Mouse (Mus musculus) heart, postnatal 0 days (tissue): Measurements from ENCODE around the gene Nrg3. TPM values are rescaled to one million over a fixed set of nuclear protein-coding genes. Genes with fewer than 3 reads are reported as not detected.
"Not testable (repeated sequence)": the region's sequence is repeated elsewhere in the genome, so short reads cannot be mapped to it uniquely, and the experiment has no call there.

Source experiments
- ATAC-seq: fragments of 200-750 bp; cut with Nextera tagmentation; 2 replicates; pipeline ENCODE4 v1.8.0; 2017; ENCODE audit warnings: low read depth, moderate number of reproducible peaks, moderate library complexity; ENCODE audit not compliant: insufficient read depth
- DNase-seq: peaks from one replicate; pipeline ENCODE4 v3.0.0-alpha.2; 2016; ENCODE audit warnings: low spot score
- H3K27ac ChIP-seq: fragments of 300-500 bp; sonication (generic); 2 replicates; pipeline ENCODE4 v1.5.1; 2014; ENCODE audit warnings: low read depth, mild to moderate bottlenecking
- H3K27me3 ChIP-seq: fragments of 300-500 bp; sonication (generic); 2 replicates; pipeline ENCODE4 v1.6.1; 2014; ENCODE audit warnings: low read length, mixed read lengths; ENCODE audit not compliant: control insufficient read depth, insufficient read depth
- H3K36me3 ChIP-seq: fragments of 300-500 bp; sonication (generic); replicated peaks from 2 replicates; pipeline ENCODE4 v1.6.1; 2014; ENCODE audit warnings: low read length, mixed read lengths; ENCODE audit not compliant: control insufficient read depth, insufficient read depth
- H3K4me1 ChIP-seq: fragments of 300-500 bp; sonication (generic); 2 replicates; pipeline ENCODE4 v1.6.1; 2014; ENCODE audit warnings: antibody characterized with exemption; ENCODE audit not compliant: control insufficient read depth, insufficient read depth
- H3K4me2 ChIP-seq: fragments of 300-500 bp; sonication (generic); 2 replicates; pipeline ENCODE4 v1.6.1; 2014; ENCODE audit warnings: low read depth, mild to moderate bottlenecking, low read length, moderate library complexity
- H3K4me3 ChIP-seq: fragments of 300-500 bp; sonication (generic); 2 replicates; pipeline ENCODE4 v1.5.1; 2014; ENCODE audit warnings: low read depth, low read length
- H3K9ac ChIP-seq: fragments of 300-500 bp; sonication (generic); replicated peaks from 2 replicates; pipeline ENCODE4 v1.6.1; 2014; ENCODE audit warnings: low read depth, low read length, mixed read lengths
- H3K9me3 ChIP-seq: fragments of 300-500 bp; sonication (generic); replicated peaks from 2 replicates; pipeline ENCODE4 v1.6.1; 2016; ENCODE audit warnings: low read length; ENCODE audit not compliant: control insufficient read depth
- CTCF ChIP-seq: IDR thresholded peaks from 2 replicates; pipeline ENCODE4 v1.5.1; 2016; ENCODE audit warnings: antibody characterized with exemption, control low read depth, low read depth
- EP300 ChIP-seq: IDR thresholded peaks from 2 replicates; pipeline ENCODE4 v1.6.1; 2016; ENCODE audit warnings: antibody characterized with exemption, low read depth
- WGBS: fragments of 180-500 bp; shearing (Covaris S2); extraction: QIAGEN DNeasy Blood & Tissue Kit; methylation state at CpG from one replicate; pipeline ENCODE4 v1.1.7; 2014; 5-methylcytosine and 5-hydroxymethylcytosine counted together
- microRNA-seq: library from miRNA; unstranded; fragments of <30 nt; microRNA quantifications from one replicate; pipeline ENCODE4, GENCODE M21; 2016
- polyA plus RNA-seq: library from polyadenylated mRNA; unstranded; fragments of >200 nt; fragmentation: Nextera tagmentation; extraction: Ambion mirVana; gene quantifications from 2 replicates; pipeline ENCODE4 v1.2.1, GENCODE M21; 2015
- total RNA-seq: library from RNA; depleted of rRNA; stranded (reverse); fragments of >200 nt; gene quantifications from 2 replicates; pipeline ENCODE4 v1.2.3, GENCODE M21; 2014; ENCODE audit warnings: low replicate concordance

Nrg3 gene
- total and polyA plus RNA-seq, 2 experiments from 2014 or later: not detected

DNA sequence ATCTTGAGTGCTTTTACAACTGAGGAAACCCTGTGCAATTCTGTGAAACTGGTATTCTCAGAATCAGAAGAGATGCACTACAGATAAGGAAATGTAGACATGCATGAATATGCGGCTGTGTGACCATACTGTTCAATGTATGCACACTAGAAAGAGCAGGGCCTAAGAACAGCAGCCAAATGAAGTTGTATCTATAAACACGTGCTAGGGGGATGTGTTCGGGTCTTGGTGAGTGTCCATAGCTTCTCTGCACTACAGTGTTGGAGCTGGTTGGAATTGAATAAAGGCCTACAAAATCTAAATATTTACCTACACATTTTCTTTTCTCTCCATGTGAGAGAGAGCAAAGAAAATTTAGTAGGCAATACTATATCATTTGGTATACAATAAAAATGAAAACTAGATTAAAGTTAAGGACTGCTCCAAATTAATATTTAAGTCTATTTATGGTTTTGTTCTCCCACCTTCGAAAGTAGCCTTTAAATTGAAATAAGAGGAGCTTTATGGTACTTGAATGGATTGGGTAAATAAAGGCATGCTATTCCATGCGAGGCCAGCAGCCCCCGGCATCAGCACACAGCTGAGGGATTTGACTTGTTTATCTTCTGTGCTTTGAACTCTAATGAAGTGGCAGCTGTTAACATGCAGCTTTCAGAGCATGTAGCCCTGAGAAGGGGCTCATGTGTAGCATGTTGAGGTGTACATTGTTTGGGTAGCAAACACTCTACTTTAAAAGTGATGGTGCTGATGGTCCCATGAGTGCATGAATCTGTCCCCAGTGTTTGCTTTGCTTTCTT, 1038.9 kb downstream of the Nrg3 start:
- Histone ChIP-seq H3K27me3 (no peaks in the 10 kb centered on the region), H3K36me3 (no peaks in the 10 kb centered on the region), H3K9ac (no peak overlapping the region), H3K9me3 (no peaks in the 10 kb centered on the region), H3K4me2 (no peak overlapping the region), H3K27ac (no peak overlapping the region), H3K4me3 (no peak overlapping the region), H3K4me1 (no peaks in the 10 kb centered on the region)
- WGBS: 60% methylated on average over 6 of the region's 6 CpGs
- TF ChIP-seq CTCF (no peak), EP300 (no peak)
- ATAC-seq (no peak), DNase-seq (no peak)

DNA sequence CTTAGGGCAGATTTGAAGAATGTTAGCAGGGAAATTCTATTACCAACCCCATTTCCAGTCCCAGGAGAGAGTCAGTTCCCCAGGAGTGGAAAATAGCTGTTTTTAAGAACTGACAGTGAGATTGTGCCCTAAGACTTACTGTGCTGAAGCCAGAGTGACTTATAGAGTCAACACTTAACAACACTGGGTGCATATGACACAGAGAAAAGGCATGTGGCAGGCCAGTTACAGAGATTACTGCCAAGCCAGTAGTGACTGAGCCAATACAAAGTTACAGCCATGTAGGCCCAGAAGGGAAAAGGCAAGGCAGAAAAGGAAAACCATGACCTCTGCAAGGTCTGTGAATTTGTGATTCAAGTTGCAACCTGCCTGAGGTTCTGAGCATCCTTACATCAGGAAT, 1098.2 kb downstream of the Nrg3 start:
- DNase-seq (no peak), ATAC-seq (no peak)
- H3K36me3 ChIP-seq: no peaks in the 10 kb centered on the region
- no peak overlapping the region for H3K9ac ChIP-seq
- no peak for TF ChIP-seq EP300
- TF ChIP-seq CTCF: no peak
- H3K27me3 ChIP-seq: no peaks in the 10 kb centered on the region
- no peak overlapping the region for H3K4me2 ChIP-seq
- no peak overlapping the region for H3K27ac ChIP-seq
- no peaks in the 10 kb centered on the region for H3K9me3 ChIP-seq
- no peaks in the 10 kb centered on the region for H3K4me1 ChIP-seq
- H3K4me3 ChIP-seq: no peak overlapping the region

DNA sequence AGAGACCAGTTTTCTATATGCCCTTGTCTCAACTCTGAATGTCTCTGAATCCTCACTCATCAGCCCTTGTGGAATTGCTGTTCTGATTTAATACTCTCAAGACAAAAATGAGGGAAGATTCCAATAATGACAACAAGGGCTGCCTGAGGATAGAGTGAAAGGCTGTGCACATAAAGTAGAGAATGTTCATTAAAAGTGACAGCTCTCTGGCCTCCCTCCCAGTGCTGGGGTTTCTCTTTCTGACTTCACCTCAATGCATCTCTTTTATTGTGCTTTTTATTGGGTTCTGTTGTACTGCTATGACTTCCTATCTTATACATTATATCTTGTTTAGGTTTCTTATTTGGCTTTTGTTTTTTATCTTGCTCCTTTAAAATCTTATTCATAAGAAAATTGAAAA, 1131.9 kb downstream of the Nrg3 start:
- H3K27me3 ChIP-seq: no peaks in the 10 kb centered on the region

DNA sequence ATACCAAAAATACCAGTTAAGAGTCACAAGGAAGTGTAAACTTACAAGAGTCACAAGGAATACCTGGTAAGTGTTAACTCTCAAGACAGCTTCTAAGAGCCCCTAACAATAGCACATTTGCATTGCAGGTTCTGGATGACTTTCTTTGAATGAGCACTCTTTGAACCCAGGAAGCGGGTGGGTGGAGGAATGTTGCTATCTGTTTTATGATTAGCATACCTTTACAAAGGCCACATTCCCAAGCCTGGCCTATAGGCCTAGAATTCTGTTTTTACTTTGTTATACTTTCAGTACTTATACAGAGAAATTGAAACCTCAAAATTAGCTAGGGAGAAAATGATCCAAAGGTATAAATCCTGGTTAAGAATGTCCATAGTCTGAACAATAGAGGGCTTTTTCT, 1150.0 kb downstream of the Nrg3 start:
- H3K4me3 ChIP-seq, H3K27me3 ChIP-seq, DNase-seq, H3K27ac ChIP-seq, H3K4me1 ChIP-seq, H3K9ac ChIP-seq, H3K4me2 ChIP-seq, ATAC-seq, H3K36me3 ChIP-seq, H3K9me3 ChIP-seq: not testable (repeated sequence)
- 59% methylated on average over 1 of the region's 1 CpGs for WGBS

More for the DNA sequence above, 1131.9 kb downstream of the Nrg3 start:
- ATAC-seq (no peak), DNase-seq (no peak)
- Histone ChIP-seq H3K27ac (no peak overlapping the region), H3K9ac (no peak overlapping the region), H3K9me3 (no peaks in the 10 kb centered on the region), H3K4me2 (no peak overlapping the region), H3K4me3 (no peak overlapping the region), H3K36me3 (no peaks in the 10 kb centered on the region), H3K4me1 (no peaks in the 10 kb centered on the region)
- TF ChIP-seq EP300 (no peak), CTCF (no peak)

DNA sequence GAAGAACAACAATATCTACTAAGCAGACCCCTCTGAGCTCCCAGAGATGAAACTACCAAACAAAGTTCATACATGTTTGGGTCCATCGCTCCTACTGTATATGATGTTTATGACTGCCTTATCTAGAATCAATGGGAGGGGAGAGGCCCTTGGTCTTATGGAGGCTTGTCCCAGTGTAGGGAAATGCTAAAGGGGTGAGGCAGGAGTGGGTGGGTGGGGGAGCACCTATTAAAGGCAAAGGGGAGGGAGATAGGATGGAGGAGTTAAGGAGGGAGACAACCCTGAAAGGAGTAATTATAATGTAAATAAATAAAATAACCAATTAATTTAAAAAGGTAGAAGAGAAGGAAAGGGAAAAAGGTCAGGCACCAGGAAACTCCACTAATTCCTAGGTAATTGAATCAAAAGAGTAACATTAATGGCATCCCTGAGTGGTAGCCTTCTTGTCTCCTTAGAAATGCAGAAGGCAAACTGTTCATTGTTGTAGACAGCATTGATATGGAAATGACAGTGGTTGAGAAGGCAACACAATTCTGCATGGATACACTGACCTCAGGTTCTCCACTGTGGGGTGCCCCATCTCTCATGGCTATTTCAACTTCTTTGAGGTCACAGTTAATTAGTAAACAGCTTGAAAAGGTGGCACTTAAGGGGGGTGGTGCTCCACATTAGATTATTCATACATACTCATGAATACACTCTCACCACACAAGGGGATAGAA, 1152.1 kb downstream of the Nrg3 start:
- Histone ChIP-seq H3K9me3 (no peaks in the 10 kb centered on the region), H3K4me1 (no peaks in the 10 kb centered on the region), H3K27ac (no peak overlapping the region), H3K9ac (no peak overlapping the region), H3K4me2 (no peak overlapping the region), H3K4me3 (no peak overlapping the region), H3K27me3 (no peaks in the 10 kb centered on the region), H3K36me3 (no peaks in the 10 kb centered on the region)
- 85% methylated on average over 1 of the region's 1 CpGs for WGBS
- TF ChIP-seq CTCF (no peak), EP300 (no peak)
- no peak for DNase-seq
- no peak for ATAC-seq

Small RNA genes within 50 kb of the gene (microRNA-seq; reads per million reads assigned to microRNA genes)
- not detected for gene Gm27332
